Mouse (Mus musculus): ENCODE measurements at regions not wholly inside any gene's neighbourhood (a gene's known extent, or its start where the extent isn't known, plus 50 kb on each side); places are given as distances from the start of the nearest gene placed in this dataset.

DNA sequence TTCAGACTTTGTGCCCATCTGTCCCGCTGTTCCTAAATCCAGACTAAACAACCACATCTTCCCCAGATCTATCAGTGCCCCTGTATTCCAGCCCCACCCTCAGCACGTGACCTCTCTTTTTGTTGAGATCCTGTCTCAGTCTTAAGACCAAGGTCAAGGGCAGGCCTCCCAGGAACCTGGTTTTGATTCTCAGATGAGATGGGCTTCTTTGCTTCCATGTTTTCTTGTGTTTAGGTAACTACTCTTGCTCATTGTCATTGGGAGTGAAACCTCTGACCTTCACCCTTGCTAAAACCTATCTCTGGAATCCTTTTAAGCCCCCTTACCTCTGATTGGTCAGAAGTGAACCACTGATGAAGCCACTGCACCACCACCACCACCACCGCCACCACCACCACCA is 112.1 kb downstream of the Matn1 start:
- H3K27ac ChIP-seq (ENCODE audit: insufficient read depth, low read depth, low read length), result no peak overlapping the region

DNA sequence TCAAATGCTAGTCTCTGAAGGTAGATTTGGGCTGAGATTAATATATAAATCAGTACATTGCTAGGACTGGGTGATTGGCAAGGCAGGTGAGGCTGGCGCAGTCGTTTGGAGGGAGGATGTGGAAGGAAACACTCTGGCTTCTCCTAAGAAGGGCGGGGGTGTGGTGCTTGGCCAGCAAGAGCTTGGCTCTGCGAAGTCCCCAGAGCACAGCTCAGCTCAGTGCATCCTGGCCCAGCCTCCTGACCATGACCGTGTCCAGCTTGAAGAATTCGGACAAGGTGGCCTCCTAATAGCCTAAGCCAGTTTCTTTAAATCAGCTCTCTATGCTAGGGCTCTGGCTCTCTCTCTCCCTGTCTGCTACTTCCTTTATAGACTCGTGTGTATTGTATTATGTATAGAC is 115.4 kb downstream of the Matn1 start:
- no peak for TF ChIP-seq POLR2A (IDR thresholded peaks at IDR 0.05; ENCODE audit: insufficient read depth, low read depth, low read length)
- TF ChIP-seq CTCF (IDR thresholded peaks at IDR 0.05; ENCODE audit: insufficient read depth, low read depth, low read length), result no peak
- Histone ChIP-seq H3K4me1 (ENCODE audit: control insufficient read depth, insufficient read depth, low read length) (no peaks in the 10 kb centered on the region), H3K4me3 (ENCODE audit: insufficient read depth, low read depth, low read length) (no peak overlapping the region), H3K27ac (ENCODE audit: insufficient read depth, low read depth, low read length) (no peak overlapping the region)
- 74% methylated on average over 7 of the region's 7 CpGs for WGBS

More for the DNA sequence above, 112.1 kb downstream of the Matn1 start:
- 95% methylated on average over 3 of the region's 3 CpGs for WGBS
- Histone ChIP-seq H3K4me1 (ENCODE audit: control insufficient read depth, insufficient read depth, low read length) (no peaks in the 10 kb centered on the region), H3K4me3 (ENCODE audit: insufficient read depth, low read depth, low read length) (no peak overlapping the region)
- TF ChIP-seq POLR2A (IDR thresholded peaks at IDR 0.05; ENCODE audit: insufficient read depth, low read depth, low read length) (no peak), CTCF (IDR thresholded peaks at IDR 0.05; ENCODE audit: insufficient read depth, low read depth, low read length) (no peak)

DNA sequence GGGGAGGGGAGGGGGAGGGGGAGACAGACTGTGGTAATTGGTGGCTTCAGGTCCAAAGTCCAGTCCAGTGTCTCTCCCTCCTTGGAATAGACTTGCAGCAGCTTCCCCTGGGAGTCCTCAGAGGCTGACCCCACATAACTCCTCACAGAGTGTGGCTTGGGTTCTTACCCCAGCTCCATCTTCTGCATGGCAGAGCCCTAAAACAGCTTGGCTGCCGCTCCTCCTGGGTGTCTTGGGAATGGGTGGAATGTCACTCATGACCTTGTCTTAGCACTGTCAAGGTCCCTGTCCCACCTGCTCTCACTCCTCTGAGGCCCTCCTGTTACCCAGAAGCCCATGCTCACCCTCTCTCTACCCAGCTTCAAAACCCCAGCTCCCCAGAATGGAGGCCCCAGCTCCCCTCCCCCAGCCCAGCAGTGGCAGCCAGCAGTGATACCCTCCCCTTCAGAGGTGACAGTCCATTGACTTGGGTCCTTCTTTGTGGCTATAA is 116.1 kb downstream of the Matn1 start:
- Histone ChIP-seq H3K4me1 (ENCODE audit: control insufficient read depth, insufficient read depth, low read length) (no peaks in the 10 kb centered on the region), H3K4me3 (ENCODE audit: insufficient read depth, low read depth, low read length) (no peak overlapping the region), H3K27ac (ENCODE audit: insufficient read depth, low read depth, low read length) (no peak overlapping the region)
- WGBS, result 82% methylated on average over 1 of the region's 1 CpGs
- TF ChIP-seq CTCF (IDR thresholded peaks at IDR 0.05; ENCODE audit: insufficient read depth, low read depth, low read length), result no peak
- no peak for TF ChIP-seq POLR2A (IDR thresholded peaks at IDR 0.05; ENCODE audit: insufficient read depth, low read depth, low read length)

DNA sequence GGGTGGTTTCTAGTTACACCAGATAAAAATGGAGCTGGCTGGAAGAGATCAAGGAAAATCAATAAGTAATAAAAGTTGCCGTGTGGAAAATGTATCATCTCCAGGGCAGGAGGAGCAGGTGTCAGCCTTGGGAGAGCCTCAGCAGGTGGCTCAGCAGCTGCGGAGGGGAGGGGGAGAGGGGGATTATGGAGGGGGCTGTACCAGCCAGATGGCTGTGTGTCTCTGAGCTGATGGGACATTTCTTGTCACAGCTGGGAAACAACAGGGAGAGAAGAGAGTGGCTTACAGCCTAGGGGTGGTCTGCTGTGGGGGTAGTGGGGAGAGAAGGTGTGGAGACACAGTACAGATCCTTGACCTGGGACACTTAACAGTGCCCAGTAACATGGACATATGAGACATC is 116.5 kb downstream of the Matn1 start:
- no peak overlapping the region for H3K4me3 ChIP-seq (ENCODE audit: insufficient read depth, low read depth, low read length)
- TF ChIP-seq CTCF (IDR thresholded peaks at IDR 0.05; ENCODE audit: insufficient read depth, low read depth, low read length) (no peak), POLR2A (IDR thresholded peaks at IDR 0.05; ENCODE audit: insufficient read depth, low read depth, low read length) (no peak)
- H3K27ac ChIP-seq (ENCODE audit: insufficient read depth, low read depth, low read length), result no peak overlapping the region
- peaks cover 1% of the 10 kb centered on the region; the same call in 1 of the 2 replicates for H3K4me1 ChIP-seq (ENCODE audit: control insufficient read depth, insufficient read depth, low read length)
- 59% methylated on average over 2 of the region's 2 CpGs for WGBS

DNA sequence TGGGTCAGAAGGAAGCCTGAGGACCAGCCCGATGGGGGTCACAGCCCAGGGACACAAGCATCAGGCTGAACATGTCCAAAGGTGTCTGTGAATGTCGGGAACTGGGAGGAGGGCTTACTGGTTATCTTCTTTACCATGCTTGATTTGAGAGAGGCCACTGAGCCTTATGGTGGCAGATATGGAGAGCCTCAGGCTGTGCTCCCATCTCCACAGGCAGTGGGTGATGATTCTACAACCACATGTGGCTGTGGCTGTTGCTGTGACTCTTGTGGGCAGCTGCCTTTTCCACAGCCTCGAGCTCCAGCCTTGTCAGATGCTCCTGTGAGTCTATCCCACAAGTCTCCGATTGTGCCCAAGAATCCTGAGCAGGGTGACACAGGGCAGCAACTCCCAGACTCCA is 118.4 kb downstream of the Matn1 start:
- Histone ChIP-seq H3K4me3 (ENCODE audit: insufficient read depth, low read depth, low read length) (no peak overlapping the region), H3K27ac (ENCODE audit: insufficient read depth, low read depth, low read length) (no peak overlapping the region), H3K4me1 (ENCODE audit: control insufficient read depth, insufficient read depth, low read length) (peaks cover 6% of the 10 kb centered on the region; the same call in 1 of the 2 replicates)
- no peak for TF ChIP-seq CTCF (IDR thresholded peaks at IDR 0.05; ENCODE audit: insufficient read depth, low read depth, low read length)
- no peak for TF ChIP-seq POLR2A (IDR thresholded peaks at IDR 0.05; ENCODE audit: insufficient read depth, low read depth, low read length)
- 90% methylated on average over 4 of the region's 4 CpGs for WGBS

DNA sequence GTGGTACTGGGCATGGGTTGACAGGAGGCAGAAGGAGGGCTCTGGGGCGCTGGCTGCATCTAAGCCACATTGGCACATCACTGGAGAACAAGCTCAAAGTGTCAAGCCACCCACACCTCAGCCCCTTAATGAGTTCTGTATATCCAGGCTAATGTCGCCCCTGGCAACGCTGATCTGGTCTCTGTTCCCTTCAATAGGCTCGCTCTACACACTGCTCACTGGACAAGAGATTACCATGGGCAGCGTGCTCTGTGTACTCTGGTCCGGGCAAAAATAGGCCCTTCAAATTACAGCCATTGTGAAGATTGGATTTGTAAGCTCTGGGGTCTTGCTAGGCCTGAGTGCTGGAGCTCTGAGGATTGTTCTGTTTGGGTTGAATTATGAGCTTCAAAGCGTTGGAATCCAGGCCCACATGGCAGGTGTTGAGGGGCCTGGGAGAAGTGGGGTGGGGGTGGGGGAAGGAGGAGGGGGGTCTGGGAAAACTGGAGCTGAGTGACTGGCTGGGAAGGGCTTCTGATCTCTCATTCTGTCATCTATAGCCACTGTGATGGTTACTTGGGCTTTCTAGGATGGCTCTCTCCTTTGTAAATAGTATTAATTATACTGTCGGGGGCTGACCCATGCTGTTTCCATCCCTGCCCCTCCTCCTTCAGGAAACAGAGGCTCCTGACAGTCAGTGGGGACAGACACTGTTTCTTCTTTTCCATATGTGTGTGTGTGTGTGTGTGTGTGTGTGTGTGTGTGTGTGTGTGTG is 122.2 kb downstream of the Matn1 start:
- no peak for TF ChIP-seq CTCF (IDR thresholded peaks at IDR 0.05; ENCODE audit: insufficient read depth, low read depth, low read length)
- no peak for TF ChIP-seq POLR2A (IDR thresholded peaks at IDR 0.05; ENCODE audit: insufficient read depth, low read depth, low read length)
- Histone ChIP-seq H3K27ac (ENCODE audit: insufficient read depth, low read depth, low read length) (no peak overlapping the region), H3K4me1 (ENCODE audit: control insufficient read depth, insufficient read depth, low read length) (peaks cover 6% of the 10 kb centered on the region; the same call in 1 of the 2 replicates), H3K4me3 (ENCODE audit: insufficient read depth, low read depth, low read length) (no peak overlapping the region)
- 64% methylated on average over 8 of the region's 8 CpGs for WGBS

DNA sequence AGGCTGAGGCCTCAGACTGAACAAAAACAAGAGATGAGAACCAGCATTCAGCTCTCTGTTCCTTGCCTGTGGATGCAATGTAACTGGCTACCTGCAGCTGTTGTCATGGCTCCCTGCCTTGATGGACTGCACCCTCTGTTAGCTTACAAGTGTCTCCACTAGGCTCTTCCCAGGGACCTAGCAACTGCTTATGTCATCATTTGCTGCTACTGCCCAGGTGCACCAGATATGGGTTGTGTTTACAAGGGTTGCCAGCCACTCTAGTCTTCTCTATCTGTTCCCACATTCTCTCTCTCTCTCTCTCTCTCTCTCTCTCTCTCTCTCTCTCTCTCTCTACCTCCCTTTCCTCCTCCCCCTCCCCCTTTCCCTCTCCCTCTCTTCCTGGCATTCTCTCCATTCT is 126.4 kb downstream of the Matn1 start:
- H3K4me1 ChIP-seq (ENCODE audit: control insufficient read depth, insufficient read depth, low read length), result peaks cover 6% of the 10 kb centered on the region; the same call in 1 of the 2 replicates
- no peak overlapping the region for H3K4me3 ChIP-seq (ENCODE audit: insufficient read depth, low read depth, low read length)
- TF ChIP-seq CTCF (IDR thresholded peaks at IDR 0.05; ENCODE audit: insufficient read depth, low read depth, low read length), result no peak
- no peak for TF ChIP-seq POLR2A (IDR thresholded peaks at IDR 0.05; ENCODE audit: insufficient read depth, low read depth, low read length)
- no peak overlapping the region for H3K27ac ChIP-seq (ENCODE audit: insufficient read depth, low read depth, low read length)

DNA sequence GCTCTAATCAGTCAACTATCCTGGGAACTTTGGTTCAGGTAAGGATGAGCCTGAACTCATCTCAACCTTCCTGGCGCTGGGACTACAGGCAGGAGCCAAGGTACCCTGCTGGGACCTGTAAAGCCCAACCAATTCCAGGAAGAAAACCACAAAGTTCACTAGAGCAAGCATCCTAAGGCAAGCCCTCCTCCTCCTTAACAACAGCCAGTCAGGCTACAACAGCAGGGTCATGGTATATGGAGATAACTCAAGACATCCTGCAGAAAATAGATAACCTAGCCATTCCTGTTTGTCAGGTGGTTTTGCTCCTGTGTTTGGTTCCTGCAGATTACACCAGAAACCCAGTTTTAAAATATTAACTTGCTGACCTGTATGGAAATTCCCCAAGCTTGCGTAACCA is 128.4 kb downstream of the Matn1 start:
- no peak overlapping the region for H3K4me3 ChIP-seq (ENCODE audit: insufficient read depth, low read depth, low read length)
- WGBS, result 99% methylated on average over 2 of the region's 2 CpGs
- no peaks in the 10 kb centered on the region for H3K4me1 ChIP-seq (ENCODE audit: control insufficient read depth, insufficient read depth, low read length)
- H3K27ac ChIP-seq (ENCODE audit: insufficient read depth, low read depth, low read length), result no peak overlapping the region
- TF ChIP-seq CTCF (IDR thresholded peaks at IDR 0.05; ENCODE audit: insufficient read depth, low read depth, low read length), result no peak
- no peak for TF ChIP-seq POLR2A (IDR thresholded peaks at IDR 0.05; ENCODE audit: insufficient read depth, low read depth, low read length)

DNA sequence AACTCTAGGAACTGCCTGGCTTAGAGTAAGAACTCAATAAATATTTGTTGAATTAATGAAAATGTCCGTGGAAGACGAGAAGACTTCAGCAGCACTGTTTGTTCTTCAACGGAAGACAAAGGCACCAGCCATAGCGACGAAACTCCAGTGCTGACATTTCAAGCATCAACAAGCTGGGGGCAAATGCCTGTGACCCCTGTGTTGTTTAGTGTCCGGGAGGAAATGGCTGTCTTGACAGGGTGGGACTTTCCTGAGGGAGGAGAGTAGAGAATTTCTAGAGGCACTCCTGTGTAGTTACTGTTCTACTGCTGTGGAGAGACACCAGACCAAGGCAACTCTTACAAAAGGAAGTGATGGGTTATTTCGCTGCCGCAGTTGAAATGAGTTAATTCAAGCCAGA is 129.2 kb downstream of the Matn1 start:
- 83% methylated on average over 8 of the region's 8 CpGs for WGBS
- TF ChIP-seq POLR2A (IDR thresholded peaks at IDR 0.05; ENCODE audit: insufficient read depth, low read depth, low read length) (no peak), CTCF (IDR thresholded peaks at IDR 0.05; ENCODE audit: insufficient read depth, low read depth, low read length) (no peak)
- Histone ChIP-seq H3K4me3 (ENCODE audit: insufficient read depth, low read depth, low read length) (no peak overlapping the region), H3K4me1 (ENCODE audit: control insufficient read depth, insufficient read depth, low read length) (no peaks in the 10 kb centered on the region), H3K27ac (ENCODE audit: insufficient read depth, low read depth, low read length) (no peak overlapping the region)
